Mouse (Mus musculus): ENCODE measurements around the gene Slc35e4.
"Not testable (repeated sequence)": the region's sequence is repeated elsewhere in the genome, so short reads cannot be mapped to it uniquely, and the experiment has no call there.

The Slc35e4 gene

DNA sequence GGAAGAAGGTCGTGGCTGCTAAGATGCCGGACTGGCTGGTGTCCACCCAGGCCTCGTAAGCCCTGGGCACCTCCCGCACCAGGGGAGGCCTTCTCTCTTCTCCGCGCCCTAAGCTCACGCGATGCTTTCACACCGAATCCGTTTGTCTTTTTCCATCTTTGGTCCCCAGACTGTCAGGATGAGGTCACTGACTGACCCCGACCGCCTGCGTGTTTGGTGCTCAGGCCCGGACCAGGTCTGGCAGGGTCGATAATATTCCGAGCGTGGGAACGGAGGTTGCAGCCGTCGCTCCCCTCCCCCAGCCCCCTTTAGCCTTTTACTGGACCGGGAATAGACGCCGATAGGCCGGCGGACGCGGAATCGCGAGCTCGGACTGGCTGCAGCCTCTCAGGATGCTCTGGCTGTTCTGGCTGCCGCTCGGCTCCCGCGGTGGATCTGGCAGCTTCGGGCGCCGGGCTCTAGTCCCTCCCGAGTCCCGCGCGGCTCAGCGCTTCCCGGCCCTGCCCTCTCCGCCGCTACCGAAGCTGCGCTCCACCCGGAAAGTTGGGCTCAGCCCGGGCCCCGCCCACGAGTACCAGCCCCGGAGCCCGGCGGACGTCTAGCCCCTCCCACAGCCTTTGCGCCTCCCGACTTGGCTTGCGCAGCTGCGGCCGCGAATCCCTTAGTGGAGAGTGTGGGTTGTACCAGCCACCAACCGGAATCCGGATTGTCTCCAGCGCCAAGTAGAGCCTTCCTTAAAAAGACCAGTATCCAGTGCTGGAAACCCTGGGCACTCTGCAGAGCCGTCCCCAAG, 952 bp downstream of the Slc35e4 start:
- ATAC-seq (ENCODE audit: low TSS enrichment): peak; percentile 85

DNA sequence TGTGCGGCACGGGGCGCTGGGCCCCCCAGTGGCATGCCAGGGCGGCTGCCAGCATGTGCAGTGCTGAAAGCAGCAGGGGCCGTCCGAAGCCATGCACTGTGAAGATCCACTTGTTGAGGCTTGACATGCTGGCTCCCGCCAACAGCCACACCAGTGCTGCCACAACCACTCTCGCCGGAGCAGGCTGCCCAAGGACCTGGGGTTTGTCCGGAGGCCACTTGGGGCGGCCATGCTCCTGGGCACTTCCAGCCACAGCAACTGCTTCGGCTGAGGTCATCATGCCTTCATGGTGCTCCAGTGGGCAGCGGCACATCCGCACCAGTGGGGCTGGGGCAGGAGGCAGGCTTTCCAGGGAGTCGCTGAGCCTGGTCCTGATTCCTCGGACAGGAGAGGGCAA, 1.6 kb downstream of the Slc35e4 start:
- no peak for ATAC-seq (ENCODE audit: low TSS enrichment)

DNA sequence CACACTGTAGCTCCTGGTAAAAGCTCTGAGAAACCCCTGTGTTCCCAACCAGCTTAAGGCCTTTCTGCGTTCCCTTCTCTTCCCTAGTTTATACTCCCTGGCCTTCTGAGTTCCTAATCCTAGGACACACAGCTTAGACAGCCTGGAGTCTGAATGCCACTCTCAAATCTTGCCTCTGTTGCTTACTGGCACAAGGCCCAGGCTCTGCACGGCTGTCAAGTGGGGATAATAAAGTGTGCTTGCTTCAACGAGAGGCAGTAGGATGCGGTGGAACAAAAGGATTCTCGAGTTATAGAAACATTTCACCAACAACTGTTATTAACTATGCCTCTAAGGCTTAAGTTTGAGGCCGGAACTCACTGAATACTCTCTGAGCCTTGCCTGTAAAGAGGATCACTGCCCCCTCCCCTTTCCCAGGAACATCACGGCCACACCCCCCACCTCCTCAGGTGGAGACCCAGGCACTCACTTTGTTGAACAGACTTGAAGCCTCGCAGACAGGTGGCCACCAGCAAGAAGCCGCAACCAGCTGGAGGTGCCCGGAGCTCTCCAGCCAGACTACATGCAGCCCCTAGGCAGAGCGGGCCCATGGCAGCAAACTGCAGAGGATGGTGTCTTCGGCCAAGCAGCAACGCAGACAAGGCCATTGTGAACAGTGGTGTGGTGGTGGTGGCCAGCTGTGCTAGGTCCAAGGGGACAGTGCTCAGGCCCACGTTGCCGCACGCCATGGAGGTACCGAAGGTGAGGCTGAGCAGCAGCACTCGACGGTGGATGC, 2.2 kb downstream of the Slc35e4 start:
- ATAC-seq (ENCODE audit: low TSS enrichment): no peak

DNA sequence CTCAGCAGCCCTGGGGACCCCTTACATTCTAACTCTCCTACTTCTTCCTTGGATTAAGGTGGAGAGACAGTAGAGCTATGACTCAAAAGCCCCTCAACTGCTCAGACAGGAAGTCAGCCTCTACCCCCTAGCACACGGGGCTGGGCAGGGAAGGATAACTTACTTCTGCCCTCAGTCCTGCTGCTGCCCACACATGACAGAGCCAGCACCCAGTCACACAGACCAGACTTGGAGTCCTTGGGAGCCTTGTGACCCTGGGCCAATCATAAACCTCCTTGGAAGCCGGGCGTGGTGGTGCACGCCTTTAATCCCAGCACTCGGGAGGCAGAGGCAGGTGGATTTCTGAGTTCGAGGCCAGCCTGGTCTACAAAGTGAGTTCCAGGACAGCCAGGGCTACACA, 3.0 kb downstream of the Slc35e4 start:
- ATAC-seq (ENCODE audit: low TSS enrichment): not testable (repeated sequence)

DNA sequence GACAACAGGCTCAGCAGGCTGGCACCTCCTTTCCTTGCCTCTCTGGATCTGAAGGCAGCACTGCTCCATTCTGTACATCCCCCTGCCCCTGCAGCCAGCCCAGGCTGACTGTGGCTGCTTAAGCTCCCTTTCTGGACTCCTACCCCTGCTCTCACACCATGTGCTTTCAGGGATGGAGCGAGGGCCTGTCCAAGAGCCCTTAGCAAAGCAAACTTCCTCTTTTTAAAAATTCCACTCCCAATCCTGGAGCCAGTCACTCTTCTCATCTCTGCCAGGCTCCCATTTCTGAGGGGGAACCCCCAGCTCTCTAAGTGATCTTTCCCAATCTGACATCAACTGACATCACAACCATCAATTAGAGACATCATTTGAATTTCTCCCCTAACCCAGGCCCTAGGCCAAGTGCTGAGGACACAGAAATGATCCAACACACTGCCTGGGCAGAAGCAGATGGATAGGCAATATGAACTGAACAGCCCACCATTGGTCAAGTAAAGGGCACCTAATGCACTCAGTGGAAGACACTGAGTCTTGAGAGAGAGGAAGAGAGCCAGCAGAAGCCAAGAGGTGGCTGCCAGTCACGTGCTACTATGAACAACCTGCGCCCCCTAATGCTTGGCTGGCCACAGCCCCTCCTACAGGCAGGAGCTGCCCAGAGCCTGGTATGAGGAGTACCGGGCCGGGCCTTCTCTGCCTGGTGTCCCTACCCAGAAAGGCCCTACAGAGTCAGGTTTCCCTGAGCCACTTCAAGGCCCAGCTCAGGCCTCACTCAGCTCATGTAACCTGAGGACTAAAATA, 3.8 kb downstream of the Slc35e4 start:
- ATAC-seq (ENCODE audit: low TSS enrichment): no peak

DNA sequence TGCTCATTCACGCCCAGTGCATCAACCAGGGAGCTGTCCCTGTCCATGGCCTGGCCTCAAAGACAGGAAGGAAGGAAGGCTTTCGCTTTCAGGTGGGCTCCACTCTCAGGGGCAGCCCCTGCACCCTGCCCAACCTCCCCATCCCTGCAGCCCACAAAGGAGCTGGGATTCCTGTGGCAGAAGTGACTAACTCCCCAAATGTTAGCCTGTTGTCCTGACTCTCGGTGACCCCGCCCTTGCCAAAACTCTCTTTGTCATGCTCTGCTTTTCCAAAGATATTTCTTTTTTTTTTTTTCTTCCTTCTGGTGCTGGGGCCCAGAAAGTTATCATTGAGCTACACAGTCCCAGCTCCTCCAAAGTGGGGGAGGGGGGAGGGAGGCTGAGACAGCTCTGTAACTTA, 5.2 kb downstream of the Slc35e4 start:
- ATAC-seq (ENCODE audit: low TSS enrichment): no peak

DNA sequence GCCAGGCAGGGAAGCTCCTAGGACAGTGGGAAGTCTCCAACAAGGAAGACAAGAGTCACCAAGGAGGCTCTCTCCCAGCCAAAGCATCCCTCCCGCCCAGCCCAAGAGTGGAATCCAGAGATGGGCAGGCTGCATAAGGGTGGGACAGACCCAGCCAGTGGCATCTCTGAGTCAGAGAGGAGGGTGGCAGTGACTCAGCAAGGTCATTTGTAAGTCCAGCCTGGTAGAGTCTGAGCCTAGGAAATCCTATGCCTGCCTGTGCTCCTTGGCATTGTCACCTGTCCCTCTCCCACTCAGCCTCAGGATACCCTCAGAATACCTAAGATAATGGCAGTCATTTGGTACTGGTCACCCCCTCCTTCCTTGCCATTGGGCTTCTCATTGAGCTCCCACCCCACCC, 9.0 kb downstream of the Slc35e4 start:
- ATAC-seq (ENCODE audit: low TSS enrichment): no peak

DNA sequence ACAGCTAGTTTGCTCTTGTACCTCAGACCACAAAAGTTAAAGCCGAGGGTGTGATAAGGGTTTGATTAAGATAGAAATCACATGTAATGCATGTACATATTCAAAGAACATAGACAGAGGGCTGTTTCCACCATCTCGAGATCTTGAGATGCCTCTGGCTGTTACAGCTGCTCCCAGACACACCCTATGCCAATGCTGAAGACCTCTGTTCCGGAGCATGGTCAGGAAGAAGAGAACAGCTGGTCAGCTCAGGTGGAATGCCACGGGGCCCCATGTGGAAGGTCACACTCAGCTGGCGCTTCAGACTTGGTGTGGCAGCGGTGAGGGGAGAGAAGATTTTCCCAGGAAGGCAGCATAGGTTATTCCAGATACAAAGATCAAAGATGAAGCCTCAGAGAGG, 9.8 kb downstream of the Slc35e4 start:
- ATAC-seq (ENCODE audit: low TSS enrichment): no peak

DNA sequence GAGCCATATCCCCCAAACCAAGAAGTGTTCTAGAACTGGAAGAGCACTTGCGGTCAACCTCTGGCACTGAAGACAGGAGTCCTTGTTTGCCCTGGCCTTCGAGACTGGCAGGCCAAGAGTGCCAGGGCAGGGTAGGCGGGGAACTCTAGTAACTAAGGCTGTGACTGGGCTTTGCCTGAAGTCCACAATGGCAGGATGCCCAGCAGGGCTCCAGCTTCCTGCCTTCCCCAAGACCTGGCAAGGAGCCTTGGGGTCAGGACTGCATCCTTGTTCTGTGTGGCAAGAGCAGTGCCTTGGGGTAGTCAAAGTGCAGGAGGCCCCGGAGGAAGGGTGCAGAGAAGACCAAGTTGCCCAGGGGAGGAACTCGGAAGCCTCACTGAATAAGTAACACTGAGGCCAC, 11.4 kb downstream of the Slc35e4 start:
- peak; percentile 14; the same call in 1 of the 2 replicates for ATAC-seq (ENCODE audit: low TSS enrichment)

DNA sequence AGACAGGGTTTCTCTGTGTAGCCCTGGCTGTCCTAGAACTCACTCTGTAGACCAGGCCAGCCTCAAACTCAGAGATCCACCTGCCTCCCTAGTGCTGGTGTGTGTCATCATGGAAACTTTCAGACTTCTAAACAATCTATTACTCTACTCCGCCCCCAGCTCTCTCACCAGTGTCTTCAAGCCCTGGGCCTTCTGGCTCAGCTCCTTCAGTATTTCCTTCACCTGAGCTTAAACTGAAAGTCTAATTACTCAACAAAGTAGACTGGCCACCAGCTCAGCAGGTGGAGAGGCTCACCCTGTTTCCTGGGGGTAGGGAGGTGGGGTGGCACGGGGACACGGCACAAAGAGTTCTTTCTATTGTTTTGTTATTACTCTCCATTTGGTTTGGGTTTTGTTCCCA, 11.9 kb downstream of the Slc35e4 start:
- no peak for ATAC-seq (ENCODE audit: low TSS enrichment)

DNA sequence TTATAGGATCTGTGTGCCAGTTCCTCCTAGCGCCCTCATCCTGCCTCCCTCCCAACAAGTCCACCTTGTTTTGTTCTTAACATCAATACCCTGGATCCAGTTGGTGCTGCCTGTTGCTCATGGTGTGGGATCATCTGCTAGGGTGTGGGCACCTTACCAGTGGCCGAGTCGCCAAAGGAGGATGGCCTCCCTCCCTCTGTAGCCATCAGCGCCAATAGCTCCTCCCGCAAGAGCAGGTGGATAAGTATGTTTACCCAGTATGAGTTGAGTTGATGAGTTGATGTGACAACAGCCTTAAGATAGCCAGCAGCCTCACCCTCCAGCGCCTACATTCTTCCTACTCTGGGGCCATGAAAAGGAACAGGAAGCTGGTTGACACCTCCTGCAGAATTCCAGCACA, 14.2 kb downstream of the Slc35e4 start:
- ATAC-seq (ENCODE audit: low TSS enrichment): no peak

DNA sequence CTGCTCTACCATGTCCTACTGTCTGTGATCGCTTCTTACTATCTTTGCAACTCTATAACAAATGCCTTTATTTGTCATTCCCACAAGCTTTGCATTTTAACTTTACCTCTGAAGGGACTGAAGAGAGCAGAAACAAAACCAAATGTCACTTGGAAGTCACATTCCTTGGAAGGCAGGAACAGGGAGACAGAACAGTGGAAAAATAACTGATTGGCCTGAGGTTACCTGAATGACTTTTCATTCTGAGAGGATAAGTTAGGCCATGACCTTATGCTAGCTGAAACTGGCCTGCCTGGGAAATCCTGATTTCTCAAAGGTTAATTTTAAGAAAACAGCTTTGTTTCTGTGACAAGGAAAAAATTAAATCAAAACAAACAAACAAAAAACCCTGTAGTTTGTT, 18.5 kb downstream of the Slc35e4 start:
- no peak for ATAC-seq (ENCODE audit: low TSS enrichment)

DNA sequence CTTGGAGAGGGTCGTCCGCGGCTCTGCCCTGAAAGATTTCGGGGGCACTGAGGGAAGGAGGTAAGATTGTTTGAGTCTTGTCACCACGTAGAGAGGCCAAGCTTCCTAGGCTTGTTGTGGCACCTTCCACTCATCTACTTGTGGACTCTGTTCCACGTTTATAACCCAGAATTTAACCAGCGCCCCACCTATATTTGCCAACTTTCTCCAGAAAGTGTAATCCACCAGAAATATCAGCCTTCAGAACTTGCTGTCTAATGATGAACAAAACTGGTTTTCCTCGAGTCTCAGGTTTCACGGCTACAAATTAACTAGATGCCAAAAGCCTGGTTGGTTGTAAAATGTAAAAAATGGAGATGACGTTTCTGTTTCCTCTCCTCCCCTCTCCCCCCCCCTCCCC, 19.0 kb downstream of the Slc35e4 start:
- no peak for ATAC-seq (ENCODE audit: low TSS enrichment)

DNA sequence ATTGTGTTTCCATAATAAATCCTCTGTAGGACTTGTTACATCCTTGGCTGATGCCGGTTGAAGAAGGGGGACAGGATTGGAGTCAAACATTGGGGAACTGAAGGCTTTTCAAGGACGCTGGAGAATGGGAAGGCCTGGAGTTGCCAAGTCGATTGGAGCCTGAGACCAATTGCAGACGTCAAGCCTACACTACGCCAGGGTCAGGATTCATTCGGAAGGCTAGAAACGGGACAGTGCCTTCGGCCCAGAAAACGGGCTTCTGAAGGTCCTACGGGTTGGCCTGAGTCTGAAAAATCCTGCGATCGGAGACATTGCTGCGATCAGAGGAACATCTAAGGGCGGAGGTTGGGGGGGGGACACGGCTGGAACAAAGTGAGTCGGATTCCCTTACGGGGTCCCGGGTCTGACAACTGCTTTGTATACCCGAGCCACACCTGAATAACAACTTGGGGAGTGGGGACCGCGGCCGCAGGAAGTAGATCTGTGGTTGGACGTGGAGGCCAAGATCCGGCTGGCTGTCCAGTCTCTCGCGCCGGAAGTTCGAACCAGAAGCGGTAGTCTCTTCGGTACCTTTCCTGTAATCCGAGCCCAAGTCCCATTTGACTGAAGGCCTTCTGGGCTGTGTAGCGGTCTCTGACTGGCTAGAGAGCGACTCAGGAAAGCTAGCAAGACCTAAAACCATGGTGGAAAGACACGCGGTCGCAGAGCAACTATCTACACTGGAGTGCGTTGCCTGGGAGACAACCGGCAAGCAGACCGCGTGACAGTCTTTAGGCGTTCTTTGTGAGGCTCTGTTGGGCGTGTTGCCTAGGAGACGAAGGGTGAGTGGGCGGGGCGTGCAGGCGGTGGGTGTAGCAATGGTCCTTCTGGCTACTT, 19.8 kb downstream of the Slc35e4 start, which contains the start of the genes 4921536K21Rik and Dusp18:
Gene 4921536K21Rik (minus strand): TSS at position 693 of the 876 bp plus-strand sequence.
Gene Dusp18 (plus strand): TSS at position 835 of the 876 bp plus-strand sequence.
- ATAC-seq (ENCODE audit: low TSS enrichment): peak; percentile 97

DNA sequence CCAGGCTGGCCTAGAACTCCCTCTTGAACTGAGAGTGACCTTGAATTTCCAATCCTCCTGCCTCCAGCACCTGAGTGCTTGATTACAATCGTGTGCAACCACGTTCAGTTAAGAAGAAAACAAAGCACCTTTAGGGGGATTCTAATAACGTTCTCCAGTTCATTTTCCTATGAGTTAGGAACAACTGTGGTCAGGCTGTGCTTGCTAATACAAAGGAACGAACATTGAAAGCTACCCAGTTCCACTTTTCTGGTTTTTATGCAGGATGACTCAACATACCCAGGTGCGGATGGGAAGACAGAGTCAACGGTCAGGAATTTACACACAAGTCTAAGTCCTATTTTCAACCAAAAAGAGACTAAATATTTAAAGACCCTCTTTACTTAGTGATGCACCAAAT, 20.5 kb downstream of the Slc35e4 start:
- ATAC-seq (ENCODE audit: low TSS enrichment): no peak

DNA sequence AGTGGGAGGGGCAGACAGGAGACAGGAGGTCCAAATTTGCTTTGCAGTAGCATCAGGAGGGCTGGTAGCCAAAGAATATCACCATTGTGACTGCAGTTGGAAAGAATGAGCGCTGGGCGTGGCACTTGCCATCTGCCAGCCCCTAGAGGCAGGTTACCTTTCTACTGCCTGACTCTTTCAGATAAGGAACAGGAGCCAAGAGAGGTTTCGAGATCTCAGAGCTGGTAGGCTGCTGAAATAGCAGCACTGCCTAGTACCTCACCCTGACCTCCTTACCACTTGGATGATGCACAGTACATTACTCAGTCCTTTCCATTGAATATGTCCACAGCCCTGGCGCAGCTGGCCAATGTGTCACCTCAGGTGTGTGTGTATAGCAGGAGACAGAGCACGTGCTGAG, 27.1 kb downstream of the Slc35e4 start:
- no peak for ATAC-seq (ENCODE audit: low TSS enrichment)

DNA sequence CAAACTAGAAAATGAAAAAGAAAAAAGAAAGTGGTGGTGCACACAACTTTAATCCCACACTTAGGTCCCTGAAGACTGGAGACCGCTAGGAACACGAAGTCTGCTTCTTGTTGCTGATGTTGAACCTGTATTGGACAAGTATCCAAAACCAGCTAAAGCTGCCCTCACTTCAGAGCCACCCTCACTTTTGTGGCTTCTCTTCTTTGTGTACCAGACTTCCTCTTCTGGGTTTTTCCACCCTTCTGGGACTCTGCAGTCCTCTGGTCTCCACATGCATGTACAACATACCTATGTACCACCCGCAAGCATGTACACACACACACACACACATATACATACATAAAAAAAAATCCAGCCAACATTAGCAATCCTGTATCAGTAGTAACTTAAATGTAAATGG, 30.8 kb downstream of the Slc35e4 start:
- ATAC-seq (ENCODE audit: low TSS enrichment): no peak

DNA sequence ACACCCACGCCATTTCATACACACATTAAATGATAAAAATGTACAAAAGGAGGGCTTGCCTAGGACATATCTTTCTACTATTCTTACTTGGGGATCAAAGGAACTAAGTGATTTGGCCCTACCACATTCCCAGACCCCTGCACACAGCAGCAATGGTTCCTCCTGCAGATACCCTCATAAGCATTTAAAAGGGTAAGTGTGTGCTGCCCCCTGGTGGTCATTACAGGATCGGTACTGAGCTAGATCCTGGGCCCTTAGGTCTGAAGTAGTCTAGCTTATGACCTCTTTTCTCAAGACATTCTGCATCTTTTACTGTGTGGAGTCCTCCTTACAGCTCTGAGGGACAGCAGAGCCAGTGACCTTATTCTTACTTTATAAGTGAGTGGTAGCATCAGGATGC, 34.6 kb downstream of the Slc35e4 start:
- ATAC-seq (ENCODE audit: low TSS enrichment): peak; percentile 84; the same call in 1 of the 2 replicates

DNA sequence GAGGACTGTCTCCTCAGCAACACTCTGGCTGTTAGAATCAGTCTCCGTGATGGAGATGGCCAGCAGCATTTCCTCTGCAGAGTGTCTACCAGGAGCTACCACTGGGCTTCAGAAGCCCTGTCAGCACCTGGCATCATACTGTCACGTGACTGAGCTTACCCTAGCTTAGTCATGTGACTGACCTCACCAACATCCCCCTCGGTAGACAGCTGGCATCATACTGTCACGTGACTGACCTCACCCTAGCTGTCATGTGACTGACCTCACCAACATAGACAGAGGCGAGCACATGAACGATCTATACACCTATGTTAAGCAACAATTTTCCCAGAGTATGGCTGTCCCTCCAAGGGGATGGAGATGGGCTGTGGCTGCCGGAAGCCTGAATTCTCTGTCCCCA, 35.8 kb downstream of the Slc35e4 start:
- ATAC-seq (ENCODE audit: low TSS enrichment): no peak

DNA sequence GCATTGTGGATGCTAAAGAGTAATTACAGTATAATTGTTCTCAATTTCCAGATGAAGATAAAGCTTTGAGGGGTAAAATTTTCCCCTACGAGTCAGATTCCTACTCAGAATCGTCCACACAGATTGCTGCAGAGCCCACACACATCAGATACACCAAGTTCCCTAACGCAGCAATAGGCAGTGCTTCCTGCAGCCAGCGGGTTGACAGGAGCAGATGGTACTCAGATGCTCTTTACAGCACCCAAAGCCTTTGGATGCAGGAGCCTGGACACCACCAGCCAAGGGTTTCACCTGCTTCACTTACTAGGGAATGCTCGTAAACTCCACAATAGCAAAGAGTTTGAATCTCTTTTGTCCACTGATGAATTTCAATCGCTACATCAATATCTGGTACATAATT, 38.0 kb downstream of the Slc35e4 start:
- no peak for ATAC-seq (ENCODE audit: low TSS enrichment)

DNA sequence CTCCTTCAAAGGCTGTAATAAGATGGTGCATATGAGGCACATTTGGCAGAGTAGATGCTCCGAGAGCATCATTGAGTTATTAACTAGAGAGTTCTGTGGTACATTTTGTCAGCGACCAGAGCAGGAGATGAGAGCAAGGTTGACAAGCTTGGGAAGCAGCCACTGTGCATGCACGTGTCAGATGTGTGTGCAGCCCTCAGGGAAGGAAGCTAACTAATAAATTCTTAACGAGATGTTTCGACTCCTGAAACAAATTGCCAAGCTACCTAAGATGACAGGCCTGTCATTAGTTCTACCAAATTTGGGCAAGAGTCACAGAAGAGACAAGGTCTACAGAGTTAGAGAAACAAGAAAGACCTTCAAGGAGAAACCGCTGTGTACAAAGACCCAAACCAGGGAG, 50.1 kb downstream of the Slc35e4 start:
- no peak for ATAC-seq (ENCODE audit: low TSS enrichment)
